Mouse (Mus musculus) cerebellum, adult 11-12 months (tissue): ENCODE measurements around the gene Nfyb.

Experiments used
- DNase-seq: peaks from one replicate; pipeline ENCODE4 v3.0.0; 2022

The Nfyb gene

GRCm38 (mm10) chr10:82778791-82779549 lies 15.0 kb upstream of the Nfyb start:
- no peak for DNase-seq

GRCm38 (mm10) chr10:82777886-82778285 lies 13.9 kb upstream of the Nfyb start:
- peak; percentile 44 for DNase-seq

GRCm38 (mm10) chr10:82777075-82777474 lies 13.1 kb upstream of the Nfyb start:
- DNase-seq, result no peak

GRCm38 (mm10) chr10:82774841-82775240 lies 10.9 kb upstream of the Nfyb start:
- DNase-seq, result no peak

- no peak for DNase-seq
Measured at GRCm38 (mm10) chr10:82771595-82772170, 7.7 kb upstream of the Nfyb start.

GRCm38 (mm10) chr10:82770713-82771112 lies 6.8 kb upstream of the Nfyb start:
- no peak for DNase-seq

GRCm38 (mm10) chr10:82768901-82769300 lies 5.0 kb upstream of the Nfyb start:
- DNase-seq, result no peak

- DNase-seq, result peak; percentile 64
Measured at GRCm38 (mm10) chr10:82762756-82763681, 925 bp downstream of the Nfyb start.

GRCm38 (mm10) chr10:82761037-82761811 lies 2.7 kb downstream of the Nfyb start:
- peak; percentile 68 for DNase-seq

- no peak for DNase-seq
Measured at GRCm38 (mm10) chr10:82759706-82760105, 4.2 kb downstream of the Nfyb start.

GRCm38 (mm10) chr10:82758878-82759277 lies 5.1 kb downstream of the Nfyb start:
- DNase-seq, result no peak

GRCm38 (mm10) chr10:82758368-82758767 lies 5.6 kb downstream of the Nfyb start:
- no peak for DNase-seq

GRCm38 (mm10) chr10:82757341-82757740 lies 6.6 kb downstream of the Nfyb start:
- DNase-seq, result no peak

GRCm38 (mm10) chr10:82756466-82756865 lies 7.5 kb downstream of the Nfyb start:
- no peak for DNase-seq

- no peak for DNase-seq
Measured at GRCm38 (mm10) chr10:82755213-82755890, 8.6 kb downstream of the Nfyb start.

GRCm38 (mm10) chr10:82754642-82755041 lies 9.3 kb downstream of the Nfyb start:
- no peak for DNase-seq

- DNase-seq, result no peak
Measured at GRCm38 (mm10) chr10:82752921-82753320, 11.0 kb downstream of the Nfyb start.

GRCm38 (mm10) chr10:82750778-82751177 lies 13.2 kb downstream of the Nfyb start:
- no peak for DNase-seq

- DNase-seq, result no peak
Measured at GRCm38 (mm10) chr10:82746988-82747850, 16.7 kb downstream of the Nfyb start.

GRCm38 (mm10) chr10:82745301-82745700 lies 18.6 kb downstream of the Nfyb start:
- DNase-seq, result no peak

GRCm38 (mm10) chr10:82744296-82744695 lies 19.6 kb downstream of the Nfyb start:
- DNase-seq, result no peak
